Mouse (Mus musculus): ENCODE results near the gene Tead4. TPM values are rescaled to one million over a fixed set of nuclear protein-coding genes. Genes with fewer than 3 reads are reported as not detected.

Gene Tead4
- polyA plus RNA-seq (2012; rRNA removed; ENCODE audit: low replicate concordance), result 2.2 and 2.3 TPM in 2 replicates

DNA sequence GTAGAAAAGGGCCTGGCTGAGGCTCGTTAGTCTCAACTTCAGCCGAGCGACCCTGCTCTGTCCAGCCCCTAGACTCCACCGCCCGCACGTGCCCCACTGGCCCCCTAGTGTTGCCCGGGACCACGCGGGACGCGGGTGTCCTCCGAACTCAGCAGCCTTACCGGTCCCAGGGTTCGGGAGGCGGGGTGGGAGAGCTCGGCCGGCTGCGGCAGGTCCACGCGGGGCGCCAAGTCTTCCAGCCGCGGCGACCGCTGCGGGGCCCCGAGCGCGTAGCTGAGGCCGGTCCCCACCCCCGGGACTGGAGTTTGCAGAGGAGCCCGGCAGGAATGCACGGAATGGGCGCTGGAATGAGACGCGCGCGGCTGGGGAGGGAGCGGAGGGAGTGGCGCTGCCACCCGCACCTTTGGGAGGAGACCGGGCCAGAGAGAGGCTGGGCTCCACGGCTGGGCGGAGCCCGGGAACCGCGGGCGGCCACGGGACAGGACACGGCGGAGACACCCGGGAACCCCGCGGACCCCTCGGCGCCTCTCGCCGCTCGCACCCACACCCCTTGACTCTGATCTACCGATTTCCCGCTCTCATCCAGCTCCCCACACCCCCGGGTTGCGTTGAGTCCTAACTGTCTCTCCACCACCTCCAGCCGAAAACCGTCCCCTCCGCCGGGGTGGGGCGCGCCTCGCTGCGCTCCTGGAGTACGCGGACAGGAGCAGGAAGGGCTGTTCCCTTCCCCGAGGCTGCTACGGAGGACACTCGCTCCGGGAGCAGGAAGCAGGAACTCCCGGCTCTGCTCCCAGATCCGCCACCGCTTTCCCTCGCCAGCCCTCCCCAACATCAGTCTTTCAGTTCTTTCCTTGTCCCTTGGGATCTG lies at the start of gene Tead4:
Tead4 (minus strand) TSS at position 690 of the 868 bp plus-strand sequence.

Other genes with a start within 250 kb of the Tead4 start
- 45.6 and 65.0 TPM in 2 replicates for gene Tspan9, start 157.2 kb downstream of the Tead4 start, polyA plus RNA-seq (2012; rRNA removed; ENCODE audit: low replicate concordance)
- gene Tulp3, start 55.0 kb upstream of the Tead4 start, polyA plus RNA-seq (2012; rRNA removed; ENCODE audit: low replicate concordance), result 11.4 and 18.8 TPM in 2 replicates
- gene Rhno1, start 62.1 kb upstream of the Tead4 start, polyA plus RNA-seq (2012; rRNA removed; ENCODE audit: low replicate concordance), result 11.6 and 13.9 TPM in 2 replicates
- 8.8 and 9.1 TPM in 2 replicates for gene Foxm1, start 62.1 kb upstream of the Tead4 start, polyA plus RNA-seq (2012; rRNA removed; ENCODE audit: low replicate concordance)
- not detected in 2 replicates for gene Tex52, start 74.6 kb upstream of the Tead4 start, polyA plus RNA-seq (2012; rRNA removed; ENCODE audit: low replicate concordance)
- not detected in 2 replicates for gene Gm44596, start 74.7 kb upstream of the Tead4 start, polyA plus RNA-seq (2012; rRNA removed; ENCODE audit: low replicate concordance)
- 2.7 and 4.1 TPM in 2 replicates for gene Nrip2, start 98.5 kb upstream of the Tead4 start, polyA plus RNA-seq (2012; rRNA removed; ENCODE audit: low replicate concordance)
- 28.3 and 37.3 TPM in 2 replicates for gene Itfg2, start 124.1 kb upstream of the Tead4 start, polyA plus RNA-seq (2012; rRNA removed; ENCODE audit: low replicate concordance)
- 74.1 and 81.9 TPM in 2 replicates for gene Fkbp4, start 137.9 kb upstream of the Tead4 start, polyA plus RNA-seq (2012; rRNA removed; ENCODE audit: low replicate concordance)
- 2.2 TPM in 1 of 2 replicates, not detected in the other for gene Pzp, start 225.9 kb upstream of the Tead4 start, polyA plus RNA-seq (2012; rRNA removed; ENCODE audit: low replicate concordance)

All from mammary gland, adult 2 months (tissue).